Mouse (Mus musculus): ENCODE measurements around the gene Srp9.

Srp9 gene

GRCm38 (mm10) chr1:182124506-182124905, at the start of gene Srp9:
TSS of gene Srp9 (plus strand) at chr1:182124737.
- peak; percentile 99 to 100 for DNase-seq

DNA sequence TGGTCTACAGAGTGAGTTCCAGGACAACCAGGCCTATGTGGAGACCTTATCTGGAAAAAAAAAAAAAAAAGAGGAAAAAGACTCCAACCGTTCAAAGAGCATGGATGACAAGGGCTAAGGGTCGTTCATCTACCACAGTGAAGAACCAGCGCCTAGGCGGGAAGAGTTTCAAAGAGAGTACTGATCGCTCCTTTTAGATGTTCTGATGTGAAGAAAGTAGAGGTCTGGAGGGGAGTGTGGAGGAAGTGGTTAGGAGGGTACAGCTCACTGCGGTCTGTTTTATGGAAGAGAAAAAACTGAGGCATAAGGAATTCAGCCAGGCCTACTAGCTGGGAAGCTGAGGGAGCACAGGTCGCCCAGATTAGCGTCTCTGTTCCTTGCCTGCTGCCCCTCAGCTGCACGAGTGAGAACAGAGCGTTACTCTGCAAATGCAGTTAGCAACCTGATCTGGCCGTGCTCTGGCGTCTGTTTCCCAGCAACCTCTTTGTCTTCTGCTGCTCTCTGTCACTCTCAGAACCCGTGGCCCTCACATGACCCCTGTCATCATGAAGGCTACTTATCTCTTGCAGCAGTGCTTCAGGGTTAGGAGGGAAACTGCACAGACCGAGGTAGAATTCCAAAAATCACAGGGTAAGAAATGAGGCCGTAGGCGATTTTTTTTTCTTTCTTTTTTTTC, 42.7 kb upstream of the Srp9 start:
- no peak for DNase-seq

GRCm38 (mm10) chr1:182083459-182083858, 41.1 kb upstream of the Srp9 start:
- no peak for DNase-seq

DNA sequence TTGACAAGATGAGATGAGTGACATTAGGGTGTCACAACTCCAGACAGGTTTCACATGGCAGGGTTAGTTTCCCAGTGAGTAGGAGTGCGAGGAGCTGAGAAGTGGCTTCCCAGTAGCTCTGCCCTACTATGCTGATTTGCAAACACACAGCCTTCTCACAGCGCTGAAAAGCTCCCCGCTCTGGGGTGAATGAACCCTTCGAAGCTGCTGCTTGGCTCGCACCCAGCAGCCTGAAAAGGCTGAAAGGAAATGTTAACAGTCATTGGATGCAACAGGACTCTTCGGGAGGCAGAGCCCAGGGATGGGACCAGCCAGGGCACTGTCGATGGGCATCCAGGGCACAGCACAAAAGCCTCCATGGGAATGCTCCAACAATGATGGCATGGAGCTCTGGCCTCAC, 37.8 kb upstream of the Srp9 start:
- peak in 1 of 2 experiments; percentile 35 for DNase-seq

GRCm38 (mm10) chr1:182087351-182087750, 37.2 kb upstream of the Srp9 start:
- no peak for DNase-seq

DNA sequence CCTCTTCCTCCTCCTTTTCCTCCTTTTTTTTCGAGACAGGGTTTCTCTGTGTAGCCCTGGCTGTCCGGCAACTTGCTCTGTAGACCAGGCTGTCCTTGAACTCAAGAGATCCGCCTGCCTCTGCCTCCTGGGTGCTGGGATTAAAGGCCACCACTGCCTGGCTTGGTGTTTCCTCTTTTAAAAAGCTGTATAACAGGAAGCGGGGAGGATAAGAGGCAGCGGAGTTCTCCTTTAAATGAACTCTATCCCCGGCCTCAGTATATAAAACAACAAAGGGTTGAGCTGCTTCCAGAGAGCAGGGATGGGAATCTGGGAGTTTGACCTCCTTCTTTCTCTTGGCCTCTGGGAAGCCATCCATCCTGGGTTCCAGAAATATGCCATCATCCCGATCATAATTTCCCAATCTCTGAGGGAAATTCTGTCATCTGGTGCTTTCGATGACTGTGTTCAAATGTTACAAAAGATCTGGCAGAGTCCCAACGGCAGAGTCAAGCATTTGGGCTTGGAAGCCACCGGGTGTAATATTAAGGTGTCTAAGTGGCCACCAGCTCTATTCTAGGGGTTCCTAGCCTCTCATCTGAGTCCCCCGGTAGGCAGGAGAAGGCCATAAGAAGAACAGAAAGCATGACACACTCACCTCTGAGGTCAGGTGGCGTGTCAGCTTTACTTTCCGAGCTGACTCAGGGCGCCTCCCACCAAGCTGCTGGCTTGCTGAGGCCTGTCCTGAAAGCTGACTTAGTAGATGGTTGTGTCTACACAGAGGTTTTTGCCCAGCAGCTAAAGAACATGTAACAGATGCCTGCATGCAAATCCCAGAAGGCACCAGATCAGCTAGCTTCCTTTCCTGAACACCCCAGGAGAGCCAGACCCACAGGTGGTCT, 36.5 kb upstream of the Srp9 start:
- DNase-seq, result no peak

DNA sequence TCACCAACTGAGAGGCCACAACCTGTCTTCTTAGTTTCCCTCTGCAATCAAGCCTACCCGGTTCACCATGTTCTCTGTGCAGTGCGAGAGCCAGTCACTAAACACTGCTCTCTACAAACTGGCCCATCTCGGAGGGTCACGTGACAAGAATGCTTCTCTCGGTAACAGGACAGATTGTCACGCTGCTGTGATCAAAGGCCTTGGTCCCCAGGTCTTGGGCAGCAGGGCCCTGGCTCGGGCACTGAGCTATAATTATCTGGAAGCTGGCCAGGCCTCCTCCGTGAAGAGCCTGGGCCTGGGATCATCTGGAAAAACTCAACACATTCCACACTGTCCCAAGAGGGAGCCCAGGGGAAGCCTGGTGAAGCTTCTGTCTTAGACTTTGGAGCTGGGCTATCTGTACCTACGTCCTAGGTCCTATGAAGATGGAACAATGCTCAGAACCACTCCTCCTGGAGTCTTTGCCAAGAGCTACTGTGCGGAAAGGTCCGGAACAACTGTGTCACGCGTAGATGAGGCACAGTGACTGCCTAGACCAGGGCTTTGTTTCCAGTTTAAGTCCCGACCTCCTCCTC, 35.6 kb upstream of the Srp9 start:
- DNase-seq, result peak; percentile 40 to 42

GRCm38 (mm10) chr1:182089600-182090297, 34.8 kb upstream of the Srp9 start:
- peak in 1 of 2 experiments; percentile 16 for DNase-seq

GRCm38 (mm10) chr1:182090298-182090677, 34.2 kb upstream of the Srp9 start:
- no peak for DNase-seq

GRCm38 (mm10) chr1:182091261-182091660, 33.3 kb upstream of the Srp9 start:
- no peak for DNase-seq

DNA sequence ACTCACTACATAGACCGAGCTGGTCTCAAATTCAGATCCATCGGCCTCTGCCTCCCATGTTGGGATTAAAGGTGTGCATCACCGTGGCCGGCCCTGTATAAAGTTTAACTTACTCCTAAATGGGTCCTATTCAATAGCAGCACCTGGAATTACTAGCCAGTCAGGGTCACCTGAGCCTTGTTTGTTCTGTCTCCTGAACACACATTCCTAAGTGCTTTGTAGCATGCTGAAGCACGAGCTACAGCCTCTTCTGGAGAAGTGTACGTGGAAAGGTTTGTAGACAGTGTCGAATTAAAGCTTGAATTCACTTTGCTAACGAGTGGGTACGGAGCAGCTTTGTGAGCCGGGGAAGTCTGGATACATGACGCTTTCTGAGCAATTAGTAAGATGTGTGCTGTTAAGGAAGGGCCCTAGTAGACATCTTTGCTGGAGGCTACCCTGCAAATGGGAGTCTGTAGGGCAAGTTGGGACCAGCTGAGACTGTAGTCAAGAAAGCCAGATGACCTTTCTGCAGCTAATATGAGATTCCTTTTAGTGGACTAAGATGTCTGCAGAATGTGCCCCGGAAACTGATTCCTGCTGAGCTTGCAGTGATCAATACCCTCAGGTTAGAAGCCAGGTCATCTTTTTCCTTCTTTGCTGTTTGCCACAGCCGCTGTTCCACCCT, 32.7 kb upstream of the Srp9 start:
- no peak for DNase-seq

DNA sequence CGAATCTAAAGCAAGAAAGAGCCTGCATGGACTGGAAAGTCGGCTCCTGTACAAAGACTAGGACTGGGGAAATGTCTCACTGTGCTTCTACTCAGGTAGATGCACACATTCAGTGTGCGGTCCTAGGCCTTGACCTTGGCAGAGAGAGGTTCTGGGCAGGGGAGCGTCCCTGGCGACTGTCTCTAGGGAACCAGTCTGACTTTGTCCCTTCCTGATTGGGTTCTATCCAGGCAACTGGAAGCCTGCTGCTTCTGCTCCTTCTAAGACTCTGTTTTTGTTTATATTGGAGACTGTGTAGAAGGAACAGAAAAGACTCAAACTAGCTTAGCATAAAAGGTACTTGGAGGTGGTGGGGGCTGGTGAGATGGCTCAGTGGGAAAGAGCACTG, 32.1 kb upstream of the Srp9 start:
- DNase-seq, result no peak

DNA sequence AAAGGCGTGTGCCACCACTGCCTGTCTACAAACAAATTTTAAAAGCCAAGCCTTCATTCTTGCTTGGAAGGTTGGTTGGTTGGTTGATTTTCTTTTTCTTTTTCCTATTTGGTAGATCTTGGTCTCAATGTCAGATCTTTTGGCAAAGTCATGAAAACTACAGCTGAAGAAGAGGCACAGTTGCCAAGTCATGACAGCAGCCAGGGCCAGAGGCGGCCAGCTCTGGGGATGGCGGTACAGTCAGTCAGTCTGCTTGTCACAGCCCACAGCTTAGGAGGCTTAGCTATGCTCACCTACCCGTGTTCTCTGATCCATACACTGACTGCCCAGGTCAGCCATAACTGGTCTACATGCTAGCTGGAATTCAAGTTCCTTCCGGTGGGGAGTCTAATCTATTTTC, 31.1 kb upstream of the Srp9 start:
- DNase-seq, result no peak

DNA sequence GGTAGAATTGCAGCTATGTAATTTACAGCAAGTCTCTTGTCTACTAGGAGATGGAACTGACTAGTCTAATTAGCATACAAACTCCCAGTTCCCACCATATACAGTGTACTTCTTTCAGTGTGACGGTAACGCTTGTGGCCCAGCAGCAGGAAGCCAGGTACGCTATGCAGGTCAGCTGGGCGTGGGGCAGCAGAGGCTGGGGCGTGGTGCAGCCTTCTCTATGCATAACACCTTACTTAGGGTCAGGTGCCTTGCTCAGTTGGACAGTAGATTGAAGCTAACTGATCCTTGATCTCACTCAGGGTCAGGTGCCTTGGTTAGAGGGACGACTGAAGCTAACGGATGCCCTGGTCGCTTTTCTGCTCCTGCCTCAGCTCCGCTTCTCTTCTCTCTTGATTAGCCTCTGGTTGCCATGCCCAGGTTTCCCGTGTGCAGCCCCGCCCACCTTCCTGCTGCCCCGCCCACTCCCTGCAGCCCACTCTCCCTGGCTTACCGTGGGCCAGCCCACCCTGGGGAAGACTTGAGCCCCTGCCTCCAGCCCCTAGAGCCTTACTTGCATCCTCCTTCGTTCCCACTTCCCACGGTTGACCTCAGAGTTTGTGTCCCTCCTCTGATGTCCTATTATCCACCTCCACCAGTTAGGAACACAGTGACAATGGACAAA, 29.9 kb upstream of the Srp9 start:
- no peak for DNase-seq

DNA sequence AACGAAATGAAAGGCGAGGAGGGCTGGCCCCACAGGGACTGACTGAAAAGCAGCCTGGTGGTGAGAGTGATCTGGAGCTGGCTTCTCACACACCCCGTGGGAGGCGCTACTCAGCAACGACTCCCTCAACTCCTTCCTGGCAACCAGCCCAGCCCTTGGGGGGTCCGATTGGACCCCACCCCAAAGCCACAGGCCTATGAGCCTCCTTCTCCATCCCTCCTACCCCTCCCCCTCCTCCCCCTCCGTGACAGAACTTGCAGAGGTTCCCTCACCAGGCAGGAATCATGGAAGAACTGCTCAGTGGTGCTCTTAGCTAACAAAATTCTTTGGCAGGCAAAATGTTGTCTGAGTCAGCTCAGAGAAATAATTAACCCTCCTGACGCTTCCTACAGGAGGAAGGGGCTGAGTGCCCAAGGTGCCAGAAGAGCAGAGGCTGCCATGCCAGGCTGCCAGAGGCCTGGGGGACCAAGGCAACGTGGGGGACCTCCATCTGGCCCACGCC, 29.2 kb upstream of the Srp9 start:
- DNase-seq, result no peak

DNA sequence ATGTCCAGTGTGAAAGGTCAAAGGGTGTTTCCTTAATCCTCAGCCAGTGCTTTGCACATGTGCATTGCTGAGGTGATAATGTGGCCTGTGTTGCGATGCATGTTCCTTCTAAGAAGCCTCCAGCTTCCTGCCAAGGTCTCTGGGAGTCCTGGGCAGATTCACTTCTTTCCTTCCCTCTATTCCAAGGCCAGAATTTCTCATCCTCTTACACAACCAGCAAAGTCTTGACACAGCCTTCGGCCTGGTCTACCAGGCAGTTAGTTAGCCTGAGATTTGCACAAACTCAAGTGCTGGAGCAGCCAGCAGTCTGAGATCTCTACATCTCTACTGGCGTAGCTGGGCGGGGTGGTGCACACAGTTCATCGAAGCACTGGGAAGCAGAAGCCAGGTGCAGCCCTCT, 27.8 kb upstream of the Srp9 start:
- no peak for DNase-seq

- DNase-seq, result no peak
Observed at GRCm38 (mm10) chr1:182099062-182099461, 25.5 kb upstream of the Srp9 start.

- no peak for DNase-seq
Observed at GRCm38 (mm10) chr1:182100403-182100802, 24.1 kb upstream of the Srp9 start.

GRCm38 (mm10) chr1:182101468-182101867, 23.1 kb upstream of the Srp9 start:
- no peak for DNase-seq

DNA sequence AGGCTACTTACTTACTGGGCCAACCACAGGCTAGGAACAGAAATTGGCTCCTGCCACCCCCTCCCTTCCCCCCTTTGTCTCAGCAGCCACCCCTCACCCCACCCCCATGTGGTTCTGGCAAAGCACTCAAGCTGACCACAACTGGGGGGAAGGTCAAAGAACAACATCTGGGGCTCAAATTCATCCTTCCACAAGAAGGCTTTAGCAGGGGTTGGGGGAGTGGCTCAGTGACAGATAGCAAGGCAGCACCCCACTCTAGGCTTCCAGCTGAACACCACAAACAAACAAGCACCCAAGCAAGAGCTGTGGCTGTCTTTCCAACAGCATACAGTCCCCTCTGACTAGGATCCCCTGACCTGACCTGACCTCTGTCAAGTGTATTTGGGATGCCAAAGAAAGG, 21.8 kb upstream of the Srp9 start:
- DNase-seq, result no peak

DNA sequence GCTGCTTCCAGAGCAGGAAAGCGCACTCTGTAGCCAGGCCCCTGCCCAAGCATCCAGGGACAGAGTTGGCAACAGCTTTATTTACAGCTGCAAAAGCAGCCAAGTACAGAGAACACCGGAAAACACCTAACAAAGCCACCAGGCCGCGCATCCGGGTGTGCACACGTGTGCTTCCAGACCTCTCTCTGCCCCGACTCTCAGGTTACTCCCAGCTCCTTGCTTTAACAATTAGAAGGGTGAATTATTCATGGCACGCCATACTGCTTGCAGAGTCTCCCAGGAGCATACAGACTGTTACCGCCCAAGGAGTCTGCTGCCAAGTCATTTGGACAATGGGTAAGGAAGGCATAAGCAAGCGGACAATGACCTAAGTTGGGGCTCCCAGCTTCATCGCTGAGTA, 21.1 kb upstream of the Srp9 start:
- DNase-seq, result no peak

- no peak for DNase-seq
Observed at GRCm38 (mm10) chr1:182105023-182105422, 19.5 kb upstream of the Srp9 start.
